Mouse (Mus musculus): Measurements from ENCODE around the gene Rnf144a. TPM values are rescaled to one million over a fixed set of nuclear protein-coding genes. Genes with fewer than 3 reads are reported as not detected.
"Not testable (repeated sequence)": the region's sequence is repeated elsewhere in the genome, so short reads cannot be mapped to it uniquely, and the experiment has no call there.

Rnf144a gene
- 10 to 100 TPM; 15.8 to 21.4 (median 20.1) TPM for total RNA-seq (2022)

GRCm38 (mm10) chr12:26415104-26415771 is at the start of gene Rnf144a:
Gene Rnf144a (minus strand): TSS chr12:26415254.
- DNase-seq, result peak; percentile 64

GRCm38 (mm10) chr12:26460091-26460490 is 45.0 kb upstream of the Rnf144a start:
- peak; percentile 67 for DNase-seq

- peak; percentile 76 for DNase-seq
Observed at GRCm38 (mm10) chr12:26456028-26456698, 41.1 kb upstream of the Rnf144a start, which contains the start of gene Rsad2. Gene Rsad2 (minus strand): TSS chr12:26456452.

GRCm38 (mm10) chr12:26454682-26455081 is 39.6 kb upstream of the Rnf144a start:
- DNase-seq, result no peak

GRCm38 (mm10) chr12:26452951-26453350 is 37.9 kb upstream of the Rnf144a start:
- no peak for DNase-seq

- no peak for DNase-seq
Observed at GRCm38 (mm10) chr12:26451150-26451549, 36.1 kb upstream of the Rnf144a start.

- no peak for DNase-seq
Observed at GRCm38 (mm10) chr12:26449483-26449882, 34.4 kb upstream of the Rnf144a start.

- no peak for DNase-seq
Observed at GRCm38 (mm10) chr12:26446377-26447045, 31.5 kb upstream of the Rnf144a start.

- DNase-seq, result no peak
Observed at GRCm38 (mm10) chr12:26444511-26444910, 29.5 kb upstream of the Rnf144a start.

GRCm38 (mm10) chr12:26444054-26444453 is 29.0 kb upstream of the Rnf144a start:
- peak; percentile 67 for DNase-seq

- DNase-seq, result no peak
Observed at GRCm38 (mm10) chr12:26439366-26439765, 24.3 kb upstream of the Rnf144a start.

- DNase-seq, result no peak
Observed at GRCm38 (mm10) chr12:26437950-26438349, 22.9 kb upstream of the Rnf144a start.

GRCm38 (mm10) chr12:26436334-26436733 is 21.3 kb upstream of the Rnf144a start:
- DNase-seq, result no peak

- DNase-seq, result not testable (repeated sequence)
Observed at GRCm38 (mm10) chr12:26428771-26429170, 13.7 kb upstream of the Rnf144a start.

- no peak for DNase-seq
Observed at GRCm38 (mm10) chr12:26424841-26425240, 9.8 kb upstream of the Rnf144a start.

GRCm38 (mm10) chr12:26418322-26418721 is 3.3 kb upstream of the Rnf144a start:
- DNase-seq, result no peak

- no peak for DNase-seq
Observed at GRCm38 (mm10) chr12:26416636-26417295, 1.7 kb upstream of the Rnf144a start.

- DNase-seq, result no peak
Observed at GRCm38 (mm10) chr12:26414451-26415103, 477 bp downstream of the Rnf144a start.

GRCm38 (mm10) chr12:26413961-26414411 is 1.1 kb downstream of the Rnf144a start:
- DNase-seq, result no peak

GRCm38 (mm10) chr12:26412802-26413201 is 2.3 kb downstream of the Rnf144a start:
- no peak for DNase-seq

- no peak for DNase-seq
Observed at GRCm38 (mm10) chr12:26411841-26412450, 3.1 kb downstream of the Rnf144a start.

GRCm38 (mm10) chr12:26410443-26410842 is 4.6 kb downstream of the Rnf144a start:
- DNase-seq, result no peak

Data from adrenal gland, adult 8-10 months (tissue).